Mouse (Mus musculus) kidney, adult 2 months (tissue): ENCODE measurements around the gene Wasf1. TPM values are rescaled to one million over a fixed set of nuclear protein-coding genes. Genes with fewer than 3 reads are reported as not detected.

ENCODE experiments used
- DNase-seq: peaks from one replicate; pipeline ENCODE4 v3.0.0; 2021
- H3K27ac ChIP-seq: fragments of 200-500 bp; 2 replicates; pipeline ENCODE4 v1.5.1; 2012; ENCODE audit warnings: low read depth, low read length, control low read depth, inconsistent platforms; ENCODE audit not compliant: insufficient read depth
- H3K27me3 ChIP-seq: fragments of 200-500 bp; replicated peaks from 2 replicates; pipeline ENCODE4 v1.6.1; 2012; ENCODE audit warnings: mild to moderate bottlenecking, moderate library complexity, low read length, inconsistent platforms; ENCODE audit not compliant: control insufficient read depth, insufficient read depth
- H3K36me3 ChIP-seq: fragments of 200-500 bp; 2 replicates; pipeline ENCODE4 v1.6.1; 2012; ENCODE audit warnings: mild to moderate bottlenecking, moderate library complexity, low read length, inconsistent platforms; ENCODE audit not compliant: control insufficient read depth, insufficient read depth
- H3K4me1 ChIP-seq: fragments of 200-500 bp; 2 replicates; pipeline ENCODE4 v1.6.1; 2011; ENCODE audit warnings: low read length; ENCODE audit not compliant: control insufficient read depth, insufficient read depth
- H3K4me3 ChIP-seq: fragments of 200-500 bp; 2 replicates; pipeline ENCODE4 v1.5.1; 2011; ENCODE audit warnings: mild to moderate bottlenecking, low read depth, low read length, control low read depth; ENCODE audit not compliant: insufficient read depth
- CTCF ChIP-seq: fragments of 200-500 bp; conservative IDR thresholded peaks from 2 replicates; pipeline ENCODE4 v1.5.1; 2011; ENCODE audit warnings: low read depth, mild to moderate bottlenecking, control low read depth, low read length, moderate library complexity, mixed read lengths; ENCODE audit not compliant: insufficient read depth, insufficient read length
- POLR2A ChIP-seq: fragments of 200-500 bp; IDR thresholded peaks from one replicate; pipeline ENCODE4 v1.6.1; 2011; ENCODE audit warnings: low read depth, low read length, control low read depth
- WGBS: fragments of 180-500 bp; shearing (Covaris S2); methylation state at CpG from one replicate; pipeline ENCODE4 v1.1.7; 2018; 5-methylcytosine and 5-hydroxymethylcytosine counted together
- polyA plus RNA-seq: library from polyadenylated mRNA; depleted of rRNA; stranded (reverse); fragments of >200 nt; gene quantifications from 2 replicates; pipeline ENCODE4 v1.2.3, GENCODE M21; 2012; rRNA removed

The Wasf1 gene
- polyA plus RNA-seq, 1 experiment: 1.4 TPM

DNA sequence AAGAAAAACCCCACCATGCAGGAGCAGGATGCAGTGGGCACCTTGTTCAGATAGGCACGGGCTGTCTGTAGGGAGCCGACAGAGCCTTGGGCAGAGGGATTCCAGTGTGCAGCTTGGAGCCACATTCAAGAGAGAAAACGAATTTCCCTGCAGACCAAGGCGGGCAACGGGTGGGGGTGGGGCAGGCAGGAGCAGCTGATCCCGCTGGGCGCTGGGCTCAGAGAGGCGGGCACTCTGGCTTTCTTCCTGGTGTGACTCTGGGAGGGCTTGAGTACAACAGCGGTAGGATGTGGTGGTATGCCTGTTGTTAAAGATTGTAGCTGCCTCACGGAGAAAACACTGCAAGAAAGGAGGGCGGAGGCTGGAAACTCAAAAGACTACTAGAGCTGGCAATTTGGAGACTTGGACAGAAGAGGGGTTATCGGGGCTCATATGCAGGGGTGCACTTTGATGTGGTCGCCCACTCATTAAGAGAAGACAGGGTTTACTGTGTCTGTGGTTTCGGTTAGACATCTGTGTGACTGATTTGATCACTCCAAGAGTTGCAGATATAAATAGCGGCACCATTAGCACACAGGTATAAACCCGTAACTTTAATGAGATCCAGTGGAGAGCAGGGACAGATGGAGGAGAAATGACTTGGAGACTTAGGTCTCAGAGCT, 86.2 kb downstream of the Wasf1 start:
- Histone ChIP-seq H3K27me3 (no peaks in the 10 kb centered on the region), H3K36me3 (no peaks in the 10 kb centered on the region), H3K27ac (no peak overlapping the region), H3K4me1 (no peaks in the 10 kb centered on the region), H3K4me3 (peak overlapping the region; percentile 15; the same call in 1 of the 2 replicates)
- TF ChIP-seq POLR2A (no peak), CTCF (no peak)
- WGBS: 9% methylated on average over 16 of the region's 16 CpGs
- no peak for DNase-seq

DNA sequence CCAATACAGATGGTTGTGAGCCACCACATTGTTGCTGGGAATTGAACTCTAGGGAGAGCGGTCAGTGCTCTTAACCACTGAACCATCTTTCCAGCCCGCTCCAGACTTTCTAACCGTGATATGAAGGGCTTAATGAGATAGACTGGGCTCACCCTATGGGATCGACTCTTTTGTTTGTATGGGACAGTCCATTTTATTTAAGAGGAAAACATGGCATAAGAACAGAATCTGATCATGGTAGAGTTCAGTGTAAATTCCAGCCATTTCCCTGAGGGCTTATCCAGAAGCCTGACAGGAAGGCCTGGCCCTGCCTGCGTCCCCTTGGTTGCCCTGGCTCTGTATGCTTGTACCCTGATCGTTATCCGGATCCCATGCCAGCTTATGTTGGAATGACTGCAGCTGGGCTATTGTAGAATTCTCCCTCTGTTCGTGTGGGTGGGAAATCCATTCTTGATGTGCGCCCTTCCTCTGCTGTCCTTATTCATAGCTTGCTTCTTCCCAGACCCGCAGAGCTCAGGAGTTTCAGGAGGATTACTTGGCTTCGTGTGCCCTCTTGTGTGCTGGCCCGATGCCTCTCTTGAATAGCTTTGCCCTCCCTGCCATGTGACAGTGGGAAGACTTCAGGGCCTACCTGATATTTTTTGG, 87.4 kb downstream of the Wasf1 start:
- WGBS: 83% methylated on average over 12 of the region's 12 CpGs
- H3K27ac ChIP-seq: no peak overlapping the region
- H3K36me3 ChIP-seq: no peaks in the 10 kb centered on the region
- DNase-seq: no peak
- TF ChIP-seq CTCF: no peak
- no peaks in the 10 kb centered on the region for H3K27me3 ChIP-seq
- H3K4me3 ChIP-seq: no peak overlapping the region
- H3K4me1 ChIP-seq: no peaks in the 10 kb centered on the region

DNA sequence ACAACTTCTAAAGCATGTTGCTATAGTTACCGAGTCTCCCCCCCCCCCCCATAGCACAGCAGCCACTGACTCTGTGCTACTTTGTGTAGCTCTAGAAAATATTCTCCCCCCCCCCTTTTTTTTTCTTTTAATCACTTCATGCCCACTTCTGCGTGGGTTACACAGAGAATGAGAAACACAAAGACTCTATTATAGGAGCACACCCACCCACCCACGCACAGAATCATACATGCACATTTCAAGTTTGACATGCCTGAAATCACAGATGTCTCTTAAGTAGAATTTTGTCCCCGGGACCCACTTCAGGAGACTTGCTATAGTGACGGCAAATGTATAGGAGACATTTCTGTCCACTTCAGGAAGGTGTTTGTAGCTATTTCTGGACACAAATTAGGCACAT, 88.0 kb downstream of the Wasf1 start:
- DNase-seq: no peak
- H3K27ac ChIP-seq: no peak overlapping the region
- no peak overlapping the region for H3K4me3 ChIP-seq
- H3K27me3 ChIP-seq: no peaks in the 10 kb centered on the region
- H3K36me3 ChIP-seq: no peaks in the 10 kb centered on the region
- TF ChIP-seq CTCF (no peak), POLR2A (no peak)
- H3K4me1 ChIP-seq: no peaks in the 10 kb centered on the region
- WGBS: 83% methylated on average over 5 of the region's 5 CpGs

GRCm38 (mm10) chr10:40983761-40984160, 100.5 kb downstream of the Wasf1 start:
- no peak for DNase-seq
- TF ChIP-seq CTCF (no peak), POLR2A (no peak)
- H3K27ac ChIP-seq: no peak overlapping the region
- no peaks in the 10 kb centered on the region for H3K36me3 ChIP-seq
- no peaks in the 10 kb centered on the region for H3K27me3 ChIP-seq
- no peak overlapping the region for H3K4me3 ChIP-seq
- H3K4me1 ChIP-seq: no peaks in the 10 kb centered on the region

GRCm38 (mm10) chr10:40984600-40984999, 101.3 kb downstream of the Wasf1 start:
- 82% methylated on average over 3 of the region's 3 CpGs for whole genome bisulfite sequencing
- no peaks in the 10 kb centered on the region for H3K27me3 ChIP-seq
- H3K4me1 ChIP-seq: no peaks in the 10 kb centered on the region
- no peak overlapping the region for H3K4me3 ChIP-seq
- no peak overlapping the region for H3K27ac ChIP-seq
- no peak for TF ChIP-seq POLR2A
- TF ChIP-seq CTCF: no peak
- DNase-seq: no peak
- H3K36me3 ChIP-seq: no peaks in the 10 kb centered on the region

DNA sequence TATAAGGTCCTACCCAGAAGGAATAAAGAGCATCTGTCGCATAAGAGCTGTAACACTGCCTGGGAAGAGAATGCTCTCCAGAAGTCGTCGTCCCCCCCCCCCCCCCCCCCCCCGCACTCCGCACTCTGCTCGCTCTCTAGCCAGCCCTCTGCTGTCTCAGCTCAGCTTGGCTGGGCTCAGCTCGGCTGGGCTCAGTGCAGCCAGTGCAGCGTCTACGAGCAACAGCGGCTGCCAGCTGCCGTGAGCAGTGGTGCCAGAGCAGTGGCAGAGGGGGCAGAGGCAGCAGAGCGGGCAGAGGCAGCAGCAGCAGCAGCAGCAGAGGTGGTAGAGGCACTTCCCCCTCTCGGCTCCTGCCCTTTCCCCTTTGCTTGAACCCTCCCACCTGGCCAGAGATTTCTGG, 102.1 kb downstream of the Wasf1 start:
- 9% methylated on average over 8 of the region's 13 CpGs for WGBS
- no peak for DNase-seq
- TF ChIP-seq POLR2A (no peak), CTCF (no peak)
- Histone ChIP-seq H3K27me3 (no peaks in the 10 kb centered on the region), H3K4me1 (no peaks in the 10 kb centered on the region), H3K36me3 (no peaks in the 10 kb centered on the region), H3K4me3 (no peak overlapping the region), H3K27ac (no peak overlapping the region)

Other genes starting within 250 kb of the Wasf1 start
- gene Mettl24, start 200.2 kb upstream of the Wasf1 start, polyA plus RNA-seq: 1.6 and 2.1 TPM in 2 replicates
- gene Cdc40, start 164 bp upstream of the Wasf1 start, polyA plus RNA-seq: 12.5 and 14.4 TPM in 2 replicates
- not detected in 2 replicates for gene Gpr6, start 188.8 kb downstream of the Wasf1 start, polyA plus RNA-seq